Mouse (Mus musculus) C2C12 (cell line): ENCODE measurements at regions not wholly inside any gene's neighbourhood (a gene's known extent, or its start where the extent isn't known, plus 50 kb on each side); places are given as distances from the start of the nearest gene placed in this dataset.

Experiments
- CEBPB ChIP-seq: IDR thresholded peaks from one replicate; pipeline ENCODE4 v1.6.1; 2011; ENCODE audit warnings: low read depth, mild to moderate bottlenecking, control low read depth, moderate library complexity
- CTCF ChIP-seq: IDR thresholded peaks from one replicate; pipeline ENCODE4 v1.5.1; 2011; ENCODE audit not compliant: control insufficient read depth, insufficient read depth, insufficient read length

DNA sequence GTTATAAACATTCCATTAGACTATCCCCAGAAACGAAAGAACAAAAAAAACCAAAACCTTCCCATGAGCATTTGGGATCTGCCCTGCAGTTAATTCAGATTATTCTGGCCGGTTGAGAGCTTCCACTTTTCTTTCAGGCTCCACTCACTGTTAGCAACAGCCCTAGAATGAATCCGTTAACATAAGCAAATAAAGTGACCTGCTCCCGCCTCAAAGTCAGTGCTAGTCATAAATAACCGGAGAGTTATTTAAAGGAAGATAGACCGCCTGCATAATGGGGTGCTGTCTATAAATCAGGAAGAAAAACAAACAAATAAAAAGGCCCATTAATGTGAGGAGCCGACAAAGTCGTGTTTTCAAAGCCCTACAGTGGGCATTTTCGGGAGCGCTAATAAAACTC, 103.3 kb downstream of the Tbx4 start:
- TF ChIP-seq CTCF (no peak), CEBPB (no peak)
